Mouse (Mus musculus): ENCODE measurements around the gene Ralgps1.

GRCm38 (mm10) chr2:33283674-33284073 lies 87.6 kb downstream of the Ralgps1 start:
- TF ChIP-seq POLR2A (IDR thresholded peaks at IDR 0.05; ENCODE audit: borderline replicate concordance, control insufficient read depth, low read depth, low read length) (no peak), CTCF (IDR thresholded peaks at IDR 0.05; ENCODE audit: control insufficient read depth, insufficient read depth, low read length) (no peak)
